Mouse (Mus musculus): ENCODE measurements around the gene Vamp8. TPM values are rescaled to one million over a fixed set of nuclear protein-coding genes. Genes with fewer than 3 reads are reported as not detected.

Vamp8 gene
- polyA plus RNA-seq, 1 experiment = 435 TPM

DNA sequence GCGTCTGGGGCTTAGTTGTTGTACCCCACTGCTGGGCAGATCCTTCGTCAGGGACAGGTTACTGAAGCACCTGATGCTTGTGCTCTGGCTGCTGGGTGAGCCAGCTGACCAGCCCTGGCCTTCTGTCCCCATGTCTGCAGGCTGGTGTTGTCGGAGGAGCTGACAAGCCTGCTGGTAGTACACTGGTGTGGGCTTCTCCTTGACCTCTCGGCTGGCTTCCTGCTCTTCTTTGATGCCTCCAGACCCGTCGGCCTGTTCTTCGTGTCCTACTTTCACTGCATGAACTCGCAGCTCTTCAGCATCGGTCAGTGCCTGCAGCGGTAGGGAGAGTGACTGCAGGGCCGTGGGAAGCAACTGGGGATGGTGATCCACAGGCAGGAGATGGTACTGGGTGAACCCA is 35.1 kb upstream of the Vamp8 start:
- WGBS = 91% methylated on average over 11 of the region's 11 CpGs
- no peak for TF ChIP-seq CTCF (IDR thresholded peaks at IDR 0.05; ENCODE audit: insufficient read depth, low read length)
- TF ChIP-seq POLR2A (IDR thresholded peaks at IDR 0.05; ENCODE audit: borderline replicate concordance, extremely low read depth, low read depth, low read length) = no peak
- no peak for DNase-seq
- Histone ChIP-seq H3K4me3 (replicated peaks; ENCODE audit: extremely low read depth, low read depth, low read length) (no peak overlapping the region), H3K4me1 (ENCODE audit: control insufficient read depth, insufficient read depth, low read length) (no peaks in the 10 kb centered on the region)

DNA sequence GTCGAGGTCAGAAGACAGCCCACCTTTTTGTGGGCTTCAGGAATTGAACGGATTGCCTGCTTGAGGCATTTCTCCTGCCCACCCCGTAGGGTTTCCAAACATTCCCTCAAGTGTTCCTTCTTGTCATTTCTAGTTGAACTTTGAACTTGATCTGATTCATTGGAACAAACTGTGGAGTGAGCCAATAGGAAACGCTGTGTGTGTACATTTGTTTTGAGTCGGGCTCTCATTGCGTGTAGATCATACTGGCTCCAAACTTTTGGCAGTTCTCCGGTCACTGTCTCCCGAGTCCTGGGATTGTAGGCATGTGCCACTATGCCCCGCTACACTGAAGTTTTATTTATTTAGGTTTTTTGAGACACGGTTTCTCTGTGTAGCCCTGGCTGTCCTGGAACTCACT is 30.4 kb upstream of the Vamp8 start:
- no peaks in the 10 kb centered on the region for H3K4me1 ChIP-seq (ENCODE audit: control insufficient read depth, insufficient read depth, low read length)
- DNase-seq = no peak
- no peak overlapping the region for H3K4me3 ChIP-seq (replicated peaks; ENCODE audit: extremely low read depth, low read depth, low read length)
- 82% methylated on average over 10 of the region's 10 CpGs for WGBS
- TF ChIP-seq CTCF (IDR thresholded peaks at IDR 0.05; ENCODE audit: insufficient read depth, low read length) = no peak
- no peak for TF ChIP-seq POLR2A (IDR thresholded peaks at IDR 0.05; ENCODE audit: borderline replicate concordance, extremely low read depth, low read depth, low read length)

DNA sequence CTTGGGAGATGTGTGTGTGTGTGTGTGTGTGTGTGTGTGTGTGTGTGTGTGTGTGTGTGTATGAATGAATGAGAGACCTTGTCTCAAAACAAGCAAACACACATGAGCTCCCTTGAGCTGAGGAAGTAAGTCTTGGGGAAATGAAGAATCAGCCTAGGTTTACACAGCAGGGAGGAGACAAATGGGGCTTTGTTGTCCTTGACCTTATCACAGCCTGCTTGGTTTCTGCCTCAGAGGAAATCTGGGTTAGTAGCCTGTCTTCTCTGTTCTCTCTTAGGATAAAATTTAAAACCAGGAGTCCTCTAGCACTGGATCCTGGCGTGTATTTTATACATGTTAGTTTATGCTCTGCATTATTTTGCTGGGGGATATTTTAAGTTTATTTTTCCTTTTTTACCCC is 29.3 kb upstream of the Vamp8 start:
- no peak for DNase-seq
- Histone ChIP-seq H3K4me3 (replicated peaks; ENCODE audit: extremely low read depth, low read depth, low read length) (no peak overlapping the region), H3K4me1 (ENCODE audit: control insufficient read depth, insufficient read depth, low read length) (0 out of 2 replicates have a peak, but pooled peaks cover 3% of the 10 kb centered on the region)
- TF ChIP-seq POLR2A (IDR thresholded peaks at IDR 0.05; ENCODE audit: borderline replicate concordance, extremely low read depth, low read depth, low read length) (no peak), CTCF (IDR thresholded peaks at IDR 0.05; ENCODE audit: insufficient read depth, low read length) (no peak)
- WGBS = 78% methylated on average over 1 of the region's 1 CpGs

DNA sequence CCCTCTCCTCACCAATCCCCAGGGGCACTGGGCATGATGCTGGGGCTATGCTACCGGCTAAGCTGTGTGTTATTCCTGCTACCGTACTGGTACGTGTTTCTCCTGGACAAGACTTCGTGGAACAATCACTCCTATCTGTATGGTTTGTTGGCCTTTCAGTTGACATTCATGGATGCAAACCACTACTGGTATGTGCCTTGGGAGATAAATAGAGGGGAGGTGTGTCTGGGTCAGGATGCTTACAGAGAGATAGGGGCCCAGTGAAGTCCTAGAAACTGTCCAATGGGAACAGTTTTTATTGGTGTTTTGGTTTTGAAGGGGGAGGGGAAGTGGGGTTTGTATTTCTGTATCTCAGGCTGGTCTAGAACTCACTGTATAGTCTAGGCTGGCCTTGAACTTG is 27.8 kb upstream of the Vamp8 start:
- Histone ChIP-seq H3K4me1 (ENCODE audit: control insufficient read depth, insufficient read depth, low read length) (0 out of 2 replicates have a peak, but pooled peaks cover 3% of the 10 kb centered on the region), H3K4me3 (replicated peaks; ENCODE audit: extremely low read depth, low read depth, low read length) (no peak overlapping the region)
- no peak for DNase-seq
- WGBS = 91% methylated on average over 4 of the region's 4 CpGs
- TF ChIP-seq CTCF (IDR thresholded peaks at IDR 0.05; ENCODE audit: insufficient read depth, low read length) (no peak), POLR2A (IDR thresholded peaks at IDR 0.05; ENCODE audit: borderline replicate concordance, extremely low read depth, low read depth, low read length) (no peak)

DNA sequence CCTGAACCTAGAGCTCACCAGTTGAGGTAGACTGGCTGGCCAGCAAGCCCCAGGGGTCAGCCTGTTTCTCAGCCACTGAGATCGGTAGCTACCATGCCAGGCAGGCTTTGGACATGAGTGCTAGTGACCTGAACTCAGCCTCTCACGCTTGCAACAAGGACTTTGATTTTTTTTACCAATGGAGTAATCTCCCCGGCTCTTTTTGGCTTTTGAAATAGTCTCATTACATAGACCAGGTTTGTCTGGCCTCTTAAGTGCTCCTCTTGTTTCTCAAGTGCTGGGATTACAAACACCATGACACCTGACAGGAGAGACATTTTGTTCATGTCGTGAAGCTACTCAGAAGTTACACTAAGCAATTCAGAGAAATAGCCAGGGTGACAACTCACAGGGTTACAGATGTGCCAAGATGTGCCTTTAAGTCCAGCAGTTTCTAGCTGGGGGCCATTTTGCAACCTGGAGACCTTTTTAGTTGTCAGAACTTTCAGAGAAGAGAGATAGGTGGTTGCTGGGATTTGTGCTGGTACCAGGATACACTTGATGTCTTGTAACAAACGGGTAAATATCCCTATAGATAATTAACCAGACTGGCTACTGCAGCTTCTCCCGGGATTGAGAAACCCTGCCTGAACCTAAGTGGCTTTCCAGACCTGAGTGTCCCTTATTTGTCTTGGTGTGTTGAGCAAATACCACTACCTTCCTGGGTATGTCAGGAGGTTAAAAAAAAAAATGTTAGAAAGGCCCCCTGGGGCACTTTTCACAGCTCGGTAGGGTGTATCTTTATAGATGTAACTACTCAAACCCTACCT is 25.7 kb upstream of the Vamp8 start:
- no peak overlapping the region for H3K4me3 ChIP-seq (replicated peaks; ENCODE audit: extremely low read depth, low read depth, low read length)
- no peak for DNase-seq
- H3K4me1 ChIP-seq (ENCODE audit: control insufficient read depth, insufficient read depth, low read length) = 0 out of 2 replicates have a peak, but pooled peaks cover 3% of the 10 kb centered on the region
- TF ChIP-seq CTCF (IDR thresholded peaks at IDR 0.05; ENCODE audit: insufficient read depth, low read length) (no peak), POLR2A (IDR thresholded peaks at IDR 0.05; ENCODE audit: borderline replicate concordance, extremely low read depth, low read depth, low read length) (no peak)
- WGBS = 64% methylated on average over 7 of the region's 7 CpGs

DNA sequence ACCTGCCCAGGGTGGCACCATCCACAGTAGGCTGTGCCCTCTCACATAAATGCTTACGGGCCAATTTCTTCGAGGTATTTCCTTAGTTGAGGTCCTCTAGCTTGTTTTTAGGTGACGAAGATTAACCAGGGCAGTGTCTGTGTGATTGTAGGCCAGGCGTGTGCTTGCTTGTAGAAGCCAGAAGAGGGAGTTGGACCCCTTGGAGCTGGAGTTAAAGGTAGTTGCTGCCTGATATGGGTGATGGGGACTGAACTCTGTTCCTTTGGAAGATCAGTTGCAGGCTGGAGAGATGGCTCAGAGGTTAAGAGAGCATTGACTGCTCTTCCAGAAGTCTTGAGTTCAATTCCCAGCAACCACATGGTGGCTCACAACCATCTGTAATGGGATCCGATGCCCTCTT is 24.7 kb upstream of the Vamp8 start:
- H3K4me3 ChIP-seq (replicated peaks; ENCODE audit: extremely low read depth, low read depth, low read length) = peak overlapping the region; percentile 11
- no peak for TF ChIP-seq POLR2A (IDR thresholded peaks at IDR 0.05; ENCODE audit: borderline replicate concordance, extremely low read depth, low read depth, low read length)
- no peak for TF ChIP-seq CTCF (IDR thresholded peaks at IDR 0.05; ENCODE audit: insufficient read depth, low read length)
- H3K4me1 ChIP-seq (ENCODE audit: control insufficient read depth, insufficient read depth, low read length) = 0 out of 2 replicates have a peak, but pooled peaks cover 3% of the 10 kb centered on the region
- WGBS = 61% methylated on average over 5 of the region's 5 CpGs
- DNase-seq = no peak

DNA sequence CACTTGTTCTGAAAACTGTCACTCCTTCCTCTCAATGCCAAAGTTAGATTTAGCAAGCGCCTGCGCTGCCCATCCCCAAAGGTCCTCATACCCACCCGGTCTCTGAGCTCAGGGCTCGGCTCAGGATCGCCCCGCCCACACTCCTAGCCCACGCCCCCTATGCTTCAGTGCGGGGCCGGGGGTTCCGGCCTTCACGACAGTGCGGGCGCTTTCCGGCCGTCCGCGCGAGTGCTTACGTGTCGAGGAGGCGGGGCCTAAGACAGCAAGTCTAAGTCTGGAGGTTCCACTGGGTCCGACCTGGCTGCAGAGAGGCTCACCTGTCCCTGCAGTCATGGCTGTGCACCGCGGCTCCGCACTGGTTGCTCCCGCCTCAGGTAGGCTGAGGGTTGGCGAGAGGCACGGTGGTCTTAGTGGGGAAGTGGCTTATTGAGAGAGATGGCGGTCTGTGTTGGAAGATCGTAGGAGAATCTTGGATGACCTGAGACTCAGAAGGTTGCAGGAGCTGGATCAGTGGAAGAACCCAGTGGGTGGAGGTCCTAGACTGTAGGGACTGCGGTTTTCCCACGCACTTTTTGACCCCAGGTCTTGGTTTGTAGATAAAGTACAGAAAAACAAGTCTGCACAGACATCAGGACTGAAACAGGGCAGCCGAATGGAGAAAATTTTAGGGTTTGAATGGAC is 23.7 kb upstream of the Vamp8 start, which contains the start of gene Ggcx:
Ggcx (plus strand) TSS at position 233 of the 681 bp plus-strand sequence.
- WGBS = under 1% methylated on average over 33 of the region's 33 CpGs

DNA sequence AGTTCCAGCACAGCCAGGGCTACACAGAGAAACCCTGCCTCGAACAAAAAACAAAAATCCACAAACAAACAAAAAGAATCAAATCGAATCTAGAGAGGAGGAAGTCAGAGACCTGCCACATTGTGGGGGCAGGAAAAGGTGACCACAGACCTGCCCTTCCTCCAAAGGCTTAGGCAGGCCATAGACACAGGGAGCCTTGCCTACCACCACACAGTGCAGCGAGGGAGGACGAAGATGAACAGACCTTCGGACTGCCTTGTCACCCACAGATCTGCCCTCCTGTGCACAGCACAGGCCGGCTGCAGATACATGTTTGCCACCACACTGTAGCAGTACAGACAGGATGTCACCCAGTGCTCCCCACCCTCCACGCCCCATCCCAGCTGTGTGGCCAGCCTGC is 20.0 kb upstream of the Vamp8 start:
- WGBS = 64% methylated on average over 7 of the region's 7 CpGs
- Histone ChIP-seq H3K4me1 (ENCODE audit: control insufficient read depth, insufficient read depth, low read length) (0 out of 2 replicates have a peak, but pooled peaks cover 3% of the 10 kb centered on the region), H3K4me3 (replicated peaks; ENCODE audit: extremely low read depth, low read depth, low read length) (no peak overlapping the region)
- no peak for TF ChIP-seq POLR2A (IDR thresholded peaks at IDR 0.05; ENCODE audit: borderline replicate concordance, extremely low read depth, low read depth, low read length)
- DNase-seq = no peak

More for the DNA sequence above, 23.7 kb upstream of the Vamp8 start, which contains the start of gene Ggcx:
- DNase-seq = peak; percentile 97
- Histone ChIP-seq H3K4me1 (ENCODE audit: control insufficient read depth, insufficient read depth, low read length) (0 out of 2 replicates have a peak, but pooled peaks cover 3% of the 10 kb centered on the region), H3K4me3 (replicated peaks; ENCODE audit: extremely low read depth, low read depth, low read length) (peak within 1 kb of the TSS; percentile 82)
- TF ChIP-seq CTCF (IDR thresholded peaks at IDR 0.05; ENCODE audit: insufficient read depth, low read length) (no peak), POLR2A (IDR thresholded peaks at IDR 0.05; ENCODE audit: borderline replicate concordance, extremely low read depth, low read depth, low read length) (peak; percentile 97)

DNA sequence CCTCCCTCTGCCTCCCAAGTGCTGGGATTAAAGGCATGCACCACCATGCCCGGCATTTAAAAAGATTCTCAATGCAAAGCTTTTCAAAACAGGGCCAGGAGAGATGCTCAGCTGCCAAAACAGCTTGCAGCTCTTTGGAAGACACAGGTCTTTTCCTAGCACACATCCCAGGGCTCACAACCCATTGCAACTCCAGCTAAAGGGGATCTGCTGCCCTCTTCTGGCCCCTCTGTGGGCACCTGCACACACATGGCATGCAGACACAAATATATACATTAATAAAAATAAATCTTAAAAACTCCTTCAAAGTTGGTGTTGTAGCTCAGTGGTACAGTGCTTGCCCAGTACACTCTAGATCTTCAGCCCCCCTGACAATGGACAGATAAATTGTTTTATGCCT is 19.5 kb upstream of the Vamp8 start:
- TF ChIP-seq POLR2A (IDR thresholded peaks at IDR 0.05; ENCODE audit: borderline replicate concordance, extremely low read depth, low read depth, low read length) (no peak), CTCF (IDR thresholded peaks at IDR 0.05; ENCODE audit: insufficient read depth, low read length) (no peak)
- H3K4me1 ChIP-seq (ENCODE audit: control insufficient read depth, insufficient read depth, low read length) = 0 out of 2 replicates have a peak, but pooled peaks cover 1% of the 10 kb centered on the region
- no peak overlapping the region for H3K4me3 ChIP-seq (replicated peaks; ENCODE audit: extremely low read depth, low read depth, low read length)
- WGBS = 32% methylated on average over 1 of the region's 1 CpGs
- no peak for DNase-seq

Measured in lung, adult 2 months (tissue).